Mouse (Mus musculus) heart, postnatal 0 days (tissue): ENCODE data around the gene Arpc2.

Experiments used
- CTCF ChIP-seq: IDR thresholded peaks from 2 replicates; pipeline ENCODE4 v1.5.1; 2016; ENCODE audit warnings: antibody characterized with exemption, control low read depth, low read depth
- EP300 ChIP-seq: IDR thresholded peaks from 2 replicates; pipeline ENCODE4 v1.6.1; 2016; ENCODE audit warnings: antibody characterized with exemption, low read depth

DNA sequence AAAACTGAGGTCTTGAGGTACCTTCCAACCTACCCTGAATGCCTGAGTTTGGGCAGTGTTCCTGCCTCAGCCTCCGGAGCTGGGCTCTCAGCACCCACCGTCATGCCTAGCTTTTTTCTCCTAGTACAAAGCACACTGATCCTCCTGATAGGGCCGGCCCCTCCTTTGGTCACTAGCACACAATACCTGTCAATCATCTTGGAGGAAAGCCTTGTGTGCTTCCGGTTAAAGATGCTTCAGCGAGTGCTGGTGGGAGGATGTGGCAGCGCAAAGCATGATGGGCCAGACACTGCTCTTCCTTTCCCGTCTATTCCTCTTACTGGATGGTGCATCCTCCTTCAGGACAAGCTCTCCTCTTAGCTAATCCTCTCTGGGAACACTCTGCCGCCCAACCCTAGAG, 29.2 kb upstream of the Arpc2 start:
- no peak for TF ChIP-seq EP300
- no peak for TF ChIP-seq CTCF
